Mouse (Mus musculus): Measurements from ENCODE around the gene Ntf3. TPM values are rescaled to one million over a fixed set of nuclear protein-coding genes. Genes with fewer than 3 reads are reported as not detected.

Ntf3 gene
- total and polyA plus RNA-seq, 3 experiments: not detected

DNA sequence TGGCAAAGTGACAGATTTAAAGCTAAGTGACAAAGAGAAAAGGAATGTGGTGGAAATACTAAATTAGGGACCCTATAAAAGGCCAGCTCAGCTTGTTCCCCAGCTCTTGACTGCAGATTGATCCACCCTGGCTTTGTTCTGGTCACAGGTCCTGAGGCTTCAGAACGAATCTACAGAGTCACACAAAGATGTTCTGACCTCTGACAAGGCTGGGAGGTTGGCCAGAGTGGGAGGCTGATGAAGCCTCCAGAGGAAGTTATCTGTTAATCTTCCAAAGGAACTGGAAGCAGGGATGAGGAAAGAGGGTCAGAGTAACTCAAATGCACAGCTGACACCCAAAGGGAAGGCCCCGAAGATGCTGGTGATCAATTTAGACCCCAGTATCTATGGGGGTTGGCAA lies 59.3 kb downstream of the Ntf3 start:
- H3K4me3 ChIP-seq (ENCODE audit: control insufficient read depth in 1 of 2, insufficient read depth in 1 of 2, low read depth in 2 of 2, low read length in 2 of 2): no peak overlapping the region
- H3K9me3 ChIP-seq (replicated peaks; ENCODE audit: insufficient read depth, low read length): no peaks in the 10 kb centered on the region
- DNase-seq (ENCODE audit: low read depth, low spot score): no peak
- H3K27me3 ChIP-seq (ENCODE audit: control insufficient read depth in 1 of 2, insufficient read depth in 2 of 2, low read length in 2 of 2): no peaks in the 10 kb centered on the region
- H3K27ac ChIP-seq (ENCODE audit: control insufficient read depth, low read depth, low read length): no peak overlapping the region
- TF ChIP-seq NELFE (IDR thresholded peaks at IDR 0.05; ENCODE audit: low read depth, low read length): no peak
- H3K9ac ChIP-seq (ENCODE audit: control insufficient read depth, low read depth, low read length, poor library complexity, severe bottlenecking): no peak overlapping the region
- no peaks in the 10 kb centered on the region for H3K4me1 ChIP-seq (ENCODE audit: control insufficient read depth in 1 of 2, insufficient read depth in 2 of 2, low read length in 2 of 2)
- H3K36me3 ChIP-seq (ENCODE audit: control insufficient read depth in 1 of 2, insufficient read depth in 2 of 2, low read length in 2 of 2): no peaks in the 10 kb centered on the region
- no peaks in the 10 kb centered on the region for H3K79me2 ChIP-seq (ENCODE audit: control insufficient read depth, insufficient read depth, low read length, poor library complexity)

DNA sequence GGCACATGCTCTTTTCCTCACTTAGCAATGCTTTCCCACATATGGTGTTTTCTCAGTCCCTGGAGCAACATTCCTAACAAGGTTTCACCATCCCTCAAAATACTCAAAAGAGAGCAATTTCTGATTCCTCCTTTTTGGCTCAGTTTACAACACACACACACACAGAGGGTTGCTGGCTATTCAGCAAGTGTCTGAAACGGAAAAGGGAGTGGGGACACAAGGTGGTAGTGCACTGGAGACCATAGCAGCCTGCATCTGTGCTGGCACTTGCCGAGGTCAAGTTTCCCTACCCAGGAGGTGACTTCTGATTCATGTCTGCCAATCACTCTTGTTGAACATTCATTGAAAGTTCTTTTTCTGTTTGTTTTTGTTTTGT lies 59.9 kb downstream of the Ntf3 start:
- H3K9me3 ChIP-seq (replicated peaks; ENCODE audit: insufficient read depth, low read length): no peaks in the 10 kb centered on the region
- no peak for DNase-seq (ENCODE audit: low read depth, low spot score)
- no peaks in the 10 kb centered on the region for H3K4me1 ChIP-seq (ENCODE audit: control insufficient read depth in 1 of 2, insufficient read depth in 2 of 2, low read length in 2 of 2)
- TF ChIP-seq E2F4 (IDR thresholded peaks at IDR 0.05; ENCODE audit: borderline replicate concordance, low read depth, low read length) (no peak), TBP (IDR thresholded peaks at IDR 0.05; ENCODE audit: low read depth, low read length) (no peak), GABPA (IDR thresholded peaks at IDR 0.05; ENCODE audit: low read depth, low read length) (no peak), MXI1 (IDR thresholded peaks at IDR 0.05; ENCODE audit: low read depth, low read length) (no peak)
- no peak overlapping the region for H3K4me3 ChIP-seq (ENCODE audit: control insufficient read depth in 1 of 2, insufficient read depth in 1 of 2, low read depth in 2 of 2, low read length in 2 of 2)
- no peaks in the 10 kb centered on the region for H3K79me2 ChIP-seq (ENCODE audit: control insufficient read depth, insufficient read depth, low read length, poor library complexity)
- H3K36me3 ChIP-seq (ENCODE audit: control insufficient read depth in 1 of 2, insufficient read depth in 2 of 2, low read length in 2 of 2): no peaks in the 10 kb centered on the region
- H3K9ac ChIP-seq (ENCODE audit: control insufficient read depth, low read depth, low read length, poor library complexity, severe bottlenecking): no peak overlapping the region
- no peak overlapping the region for H3K27ac ChIP-seq (ENCODE audit: control insufficient read depth, low read depth, low read length)
- no peaks in the 10 kb centered on the region for H3K27me3 ChIP-seq (ENCODE audit: control insufficient read depth in 1 of 2, insufficient read depth in 2 of 2, low read length in 2 of 2)

DNA sequence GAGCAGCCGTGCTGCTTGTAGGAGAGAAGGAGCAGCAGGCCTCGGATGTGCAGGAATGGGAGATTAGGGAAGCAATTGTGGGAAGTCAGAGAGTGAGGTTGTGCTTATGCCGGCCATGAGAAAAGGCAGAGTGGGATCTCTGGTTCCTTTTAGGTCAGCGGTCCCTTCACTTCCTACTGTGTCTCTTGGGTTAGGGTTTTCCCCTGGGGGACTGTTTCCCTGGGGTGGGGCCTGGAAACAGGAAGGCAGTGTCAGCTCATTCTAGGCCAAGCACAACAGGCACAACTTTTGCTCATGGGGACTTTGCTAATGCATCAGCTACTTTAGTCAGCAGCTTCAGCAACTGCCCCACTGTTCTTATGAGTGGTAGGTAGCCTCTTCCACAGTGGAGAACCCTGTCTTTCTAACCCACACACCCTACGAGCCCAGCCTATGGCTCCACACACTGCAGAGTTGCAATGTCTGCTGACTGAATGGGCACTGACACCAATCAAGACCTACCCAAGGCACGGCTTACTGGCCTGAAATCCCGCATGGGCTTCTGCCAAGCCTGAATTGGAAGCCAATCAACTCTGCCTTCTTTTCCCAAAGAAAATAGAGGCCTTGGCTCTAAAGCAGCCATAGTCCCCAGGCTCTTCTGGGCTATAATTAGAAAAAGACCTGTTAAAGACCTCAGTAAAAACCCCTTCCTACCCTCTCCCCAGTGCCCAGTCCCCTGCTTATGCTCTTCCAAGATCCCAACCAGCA lies 60.5 kb downstream of the Ntf3 start:
- no peaks in the 10 kb centered on the region for H3K79me2 ChIP-seq (ENCODE audit: control insufficient read depth, insufficient read depth, low read length, poor library complexity)
- no peak for TF ChIP-seq RAD21 (IDR thresholded peaks at IDR 0.05; ENCODE audit: low read depth, low read length)
- no peak for TF ChIP-seq MAFK (IDR thresholded peaks at IDR 0.05; ENCODE audit: borderline replicate concordance, low read depth, low read length)
- H3K36me3 ChIP-seq (ENCODE audit: control insufficient read depth in 1 of 2, insufficient read depth in 2 of 2, low read length in 2 of 2): no peaks in the 10 kb centered on the region
- H3K4me1 ChIP-seq (ENCODE audit: control insufficient read depth in 1 of 2, insufficient read depth in 2 of 2, low read length in 2 of 2): no peaks in the 10 kb centered on the region
- no peaks in the 10 kb centered on the region for H3K27me3 ChIP-seq (ENCODE audit: control insufficient read depth in 1 of 2, insufficient read depth in 2 of 2, low read length in 2 of 2)
- DNase-seq (ENCODE audit: low read depth, low spot score): no peak
- H3K27ac ChIP-seq (ENCODE audit: control insufficient read depth, low read depth, low read length): no peak overlapping the region
- H3K9me3 ChIP-seq (replicated peaks; ENCODE audit: insufficient read depth, low read length): no peaks in the 10 kb centered on the region
- no peak overlapping the region for H3K4me3 ChIP-seq (ENCODE audit: control insufficient read depth in 1 of 2, insufficient read depth in 1 of 2, low read depth in 2 of 2, low read length in 2 of 2)
- no peak overlapping the region for H3K9ac ChIP-seq (ENCODE audit: control insufficient read depth, low read depth, low read length, poor library complexity, severe bottlenecking)

DNA sequence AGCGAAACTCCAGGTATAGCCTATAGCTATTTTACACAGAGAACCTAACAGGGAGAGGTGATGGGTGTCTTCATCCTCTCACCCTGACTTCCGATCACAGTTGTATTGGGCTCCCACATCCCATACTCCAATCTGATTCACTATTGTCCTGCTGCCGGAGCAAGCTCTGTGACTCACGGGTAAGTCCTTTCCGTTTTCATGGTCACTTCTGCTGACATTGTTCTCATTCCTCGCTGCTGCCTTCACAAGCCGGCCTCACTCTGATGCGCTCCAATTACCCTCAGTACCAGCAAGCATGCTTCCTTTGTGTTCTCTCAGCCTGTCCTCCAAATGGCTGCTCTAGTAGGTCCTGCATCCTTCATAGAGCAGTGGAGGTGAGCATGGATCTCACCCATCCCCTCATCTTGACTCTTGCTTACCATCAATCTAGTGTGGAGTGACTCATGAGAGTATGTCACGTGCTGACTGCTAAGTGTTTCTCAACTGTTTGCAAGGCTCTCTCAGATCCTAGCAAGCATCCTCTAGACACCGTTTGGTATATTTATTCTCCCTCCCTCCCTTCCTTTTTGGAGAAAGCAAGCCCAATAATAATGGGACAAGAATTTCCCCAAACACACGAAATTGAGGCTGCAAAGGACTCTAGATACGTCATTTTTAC lies 61.5 kb downstream of the Ntf3 start:
- Histone ChIP-seq H3K9me3 (replicated peaks; ENCODE audit: insufficient read depth, low read length) (no peaks in the 10 kb centered on the region), H3K27ac (ENCODE audit: control insufficient read depth, low read depth, low read length) (no peak overlapping the region), H3K9ac (ENCODE audit: control insufficient read depth, low read depth, low read length, poor library complexity, severe bottlenecking) (no peak overlapping the region), H3K79me2 (ENCODE audit: control insufficient read depth, insufficient read depth, low read length, poor library complexity) (no peaks in the 10 kb centered on the region), H3K36me3 (ENCODE audit: control insufficient read depth in 1 of 2, insufficient read depth in 2 of 2, low read length in 2 of 2) (no peaks in the 10 kb centered on the region), H3K4me1 (ENCODE audit: control insufficient read depth in 1 of 2, insufficient read depth in 2 of 2, low read length in 2 of 2) (no peaks in the 10 kb centered on the region), H3K4me3 (ENCODE audit: control insufficient read depth in 1 of 2, insufficient read depth in 1 of 2, low read depth in 2 of 2, low read length in 2 of 2) (no peak overlapping the region), H3K27me3 (ENCODE audit: control insufficient read depth in 1 of 2, insufficient read depth in 2 of 2, low read length in 2 of 2) (no peaks in the 10 kb centered on the region)
- no peak for DNase-seq (ENCODE audit: low read depth, low spot score)
- TF ChIP-seq MYB (IDR thresholded peaks at IDR 0.05; ENCODE audit: low read depth, low read length) (no peak), TAL1 (IDR thresholded peaks at IDR 0.05; ENCODE audit: low read length) (no peak), CTCF (IDR thresholded peaks at IDR 0.05 in 2 of 3, conservative IDR thresholded peaks at IDR 0.05 in 1 of 3; ENCODE audit: control insufficient read depth in 1 of 3, insufficient read depth in 1 of 3, low read depth in 2 of 3, low read length in 3 of 3, poor library complexity in 1 of 3, severe bottlenecking in 1 of 3) (no peak), ZNF384 (IDR thresholded peaks at IDR 0.05; ENCODE audit: low read depth, low read length) (no peak), E2F4 (IDR thresholded peaks at IDR 0.05; ENCODE audit: borderline replicate concordance, low read depth, low read length) (no peak)
